Mouse (Mus musculus) megakaryocyte, embryonic 14.5 days (primary cell): ENCODE measurements at regions not wholly inside any gene's neighbourhood (a gene's known extent, or its start where the extent isn't known, plus 50 kb on each side); places are given as distances from the start of the nearest gene placed in this dataset.

Experiments used
- FLI1 ChIP-seq: IDR thresholded peaks from 2 replicates; pipeline ENCODE4 v1.6.1; 2012; ENCODE audit warnings: low read length, inconsistent platforms, mixed read lengths
- GATA1 ChIP-seq: IDR thresholded peaks from 3 replicates; pipeline ENCODE4 v1.6.1; 2012; ENCODE audit warnings: mixed read lengths, low read length, inconsistent platforms, borderline replicate concordance

- no peak for TF ChIP-seq FLI1
- TF ChIP-seq GATA1: no peak
Observed at GRCm38 (mm10) chr3:40206326-40206725, 324.8 kb upstream of the Intu start.
